ENCODE assay signal across 9 mouse cellular contexts in the genomic region with DNA sequence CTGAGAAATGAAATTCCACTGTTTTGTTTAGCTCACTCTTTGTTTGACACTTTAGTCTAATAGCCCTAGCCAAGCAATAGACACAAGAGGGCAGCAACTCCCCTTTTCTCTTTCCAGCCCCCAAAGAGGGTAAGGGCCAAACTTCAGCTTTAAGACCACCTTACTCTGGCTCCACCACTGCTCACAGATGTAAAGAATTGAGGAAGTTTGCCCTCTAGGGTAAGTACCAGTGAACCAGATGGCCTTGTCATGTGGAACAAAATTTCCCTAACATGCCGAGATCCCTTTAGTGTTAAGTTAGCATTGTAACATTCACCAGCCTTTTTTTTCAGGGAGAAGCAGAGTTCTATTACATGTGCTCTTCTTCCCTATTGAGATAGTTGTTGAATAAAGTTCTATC. TPM values are rescaled to one million over a fixed set of nuclear protein-coding genes. Genes with fewer than 3 reads are reported as not detected.
DNase-seq lines count a peak whose midpoint lies in the region; ATAC-seq lines count a peak whose summit lies in the region.
"Had no signal": no experiment of that assay in that cellular context is flagged by ENCODE, and none has a peak within 500 bp of the region (broad histone marks: within the 10 kb centered on the region; RNA-seq: fewer than 3 reads in every experiment).

No protein-coding gene starts in this region.

- H3K9me3 ChIP-seq in heart, embryonic 12.5 days (replicated peaks): no peaks in the 10 kb centered on the region
- no peaks in the 10 kb centered on the region for H3K9me3 ChIP-seq in forebrain, embryonic 10.5 days

- no peak overlapping the region for H3K9ac ChIP-seq in heart, embryonic 12.5 days

- DNase-seq in heart, adult 18-20 months: peak; percentile 27 to 54
- peak; percentile 47 for DNase-seq in thymus, postnatal 14 days
- no peak for DNase-seq in thymus, postnatal 0 days (ENCODE audit: low spot score)
- DNase-seq in induced T-regulatory cell, adult 2 months (ENCODE audit: low read depth): peak; percentile 30
- DNase-seq in retina, postnatal 1 day: no peak
- no peak for DNase-seq in forebrain, embryonic 10.5 days (ENCODE audit: extremely low spot score, low spot score)
- no peak for DNase-seq in right cerebral cortex, adult 2 months (ENCODE audit: low spot score in 2 of 2)
- DNase-seq: gastrocnemius, postnatal 10 days had no signal

- H3K4me3 ChIP-seq in heart, embryonic 12.5 days: no peak overlapping the region
- H3K4me3 ChIP-seq in forebrain, embryonic 10.5 days: no peak overlapping the region

- H3K27ac ChIP-seq in heart, embryonic 12.5 days (ENCODE audit: poor library complexity, severe bottlenecking): no peak overlapping the region
- H3K27ac ChIP-seq in forebrain, embryonic 10.5 days: no peak overlapping the region

- H3K4me2 ChIP-seq in heart, embryonic 12.5 days: no peak overlapping the region

- H3K4me1 ChIP-seq in heart, embryonic 12.5 days (replicated peaks): no peaks in the 10 kb centered on the region
- no peaks in the 10 kb centered on the region for H3K4me1 ChIP-seq in forebrain, embryonic 10.5 days

- H3K27me3 ChIP-seq in heart, embryonic 12.5 days (replicated peaks): no peaks in the 10 kb centered on the region
- H3K27me3 ChIP-seq in forebrain, embryonic 10.5 days (ENCODE audit: poor library complexity, severe bottlenecking): no peaks in the 10 kb centered on the region

- WGBS in heart, embryonic 12.5 days: 70% methylated on average over 1 of the region's 1 CpGs
- WGBS in forebrain, embryonic 10.5 days: 80% methylated on average over 1 of the region's 1 CpGs

- no peak for ATAC-seq in heart, embryonic 12.5 days (ENCODE audit: insufficient number of reproducible peaks, low FRiP score)

- no peaks in the 10 kb centered on the region for H3K36me3 ChIP-seq in heart, embryonic 12.5 days
- H3K36me3 ChIP-seq in forebrain, embryonic 10.5 days (replicated peaks): no peaks in the 10 kb centered on the region

RNA-seq across cellular contexts. Expression of gene Btla, which starts 59.0 kb away (rescaled TPM):
- 1 to 10 TPM in 1 of 2 experiments, under 1 TPM in 1; 0.99 to 4.3 TPM for total RNA-seq in heart, adult 18-20 months (2021)
- 0.06 TPM in 1 of 2 replicates, not detected in the other for polyA plus RNA-seq in heart, embryonic 12.5 days (2016; fragmentation: Nextera tagmentation; extraction: Ambion mirVana)
- 5.1 and 5.8 TPM in 2 replicates for polyA plus RNA-seq in thymus, postnatal 0 days (2015; fragmentation: Nextera tagmentation; extraction: Ambion mirVana)
- polyA plus RNA-seq in forebrain, embryonic 10.5 days (2016; fragmentation: Nextera tagmentation; extraction: Ambion mirVana): 0.11 and 0.30 TPM in 2 replicates

Comparison
In these comparisons a context has a peak if more than half of its experiments do, and no peak if none do; other contexts are left out.
1. DNase-seq: peak in heart, adult 18-20 months (2 of 2), thymus, postnatal 14 days (single experiment) and induced T-regulatory cell, adult 2 months (single experiment); none in thymus, postnatal 0 days (single experiment), retina, postnatal 1 day (single experiment), forebrain, embryonic 10.5 days (single experiment) and right cerebral cortex, adult 2 months (0 of 2).